Mouse (Mus musculus) embryonic facial prominence, embryonic 15.5 days (tissue): ENCODE measurements around the gene Rora. TPM values are rescaled to one million over a fixed set of nuclear protein-coding genes. Genes with fewer than 3 reads are reported as not detected.

ENCODE experiments used
- ATAC-seq: fragments of 200-750 bp; cut with Nextera tagmentation; 2 replicates; pipeline ENCODE4 v1.8.0; 2017; ENCODE audit warnings: low read depth, moderate TSS enrichment; ENCODE audit not compliant: insufficient number of reproducible peaks, low FRiP score, low TSS enrichment
- H3K27ac ChIP-seq: fragments of 300-500 bp; sonication (generic); replicated peaks from 2 replicates; pipeline ENCODE4 v1.5.1; 2015; ENCODE audit warnings: mild to moderate bottlenecking, inconsistent platforms
- H3K27me3 ChIP-seq: fragments of 300-500 bp; sonication (generic); 2 replicates; pipeline ENCODE4 v1.6.1; 2015; ENCODE audit warnings: inconsistent platforms
- H3K36me3 ChIP-seq: fragments of 300-500 bp; sonication (generic); 2 replicates; pipeline ENCODE4 v1.6.1; 2015; ENCODE audit warnings: mild to moderate bottlenecking, inconsistent platforms
- H3K4me1 ChIP-seq: fragments of 300-500 bp; sonication (generic); 2 replicates; pipeline ENCODE4 v1.6.1; 2015; ENCODE audit warnings: inconsistent platforms
- H3K4me2 ChIP-seq: fragments of 300-500 bp; sonication (generic); replicated peaks from 2 replicates; pipeline ENCODE4 v1.6.1; 2015; ENCODE audit warnings: mild to moderate bottlenecking, inconsistent platforms
- H3K4me3 ChIP-seq: fragments of 300-500 bp; sonication (generic); replicated peaks from 2 replicates; pipeline ENCODE4 v1.5.1; 2015; ENCODE audit warnings: mild to moderate bottlenecking, inconsistent platforms
- H3K9ac ChIP-seq: fragments of 300-500 bp; sonication (generic); 2 replicates; pipeline ENCODE4 v1.6.1; 2015; ENCODE audit warnings: inconsistent platforms
- H3K9me3 ChIP-seq: fragments of 300-500 bp; sonication (generic); replicated peaks from 2 replicates; pipeline ENCODE4 v1.6.1; 2016; ENCODE audit warnings: inconsistent platforms
- WGBS: fragments of 180-500 bp; shearing (Covaris S2); methylation state at CpG from one replicate; pipeline ENCODE4 v1.1.7; 2015; 5-methylcytosine and 5-hydroxymethylcytosine counted together
- polyA plus RNA-seq: library from polyadenylated mRNA; unstranded; fragments of >200 nt; fragmentation: Nextera tagmentation; extraction: Ambion mirVana; gene quantifications from 2 replicates; pipeline ENCODE4 v1.2.1, GENCODE M21; 2015

Gene Rora
- polyA plus RNA-seq, 1 experiment from 2014 or later = 27.3 TPM

- H3K4me3 ChIP-seq = no peak overlapping the region
- no peak for ATAC-seq
- no peak overlapping the region for H3K9ac ChIP-seq
- 88% methylated on average over 3 of the region's 3 CpGs for WGBS
- no peaks in the 10 kb centered on the region for H3K27me3 ChIP-seq
- H3K4me1 ChIP-seq = peaks cover 16% of the 10 kb centered on the region
- no peak overlapping the region for H3K4me2 ChIP-seq
- H3K9me3 ChIP-seq = no peaks in the 10 kb centered on the region
- no peaks in the 10 kb centered on the region for H3K36me3 ChIP-seq
- H3K27ac ChIP-seq = no peak overlapping the region
Observed at GRCm38 (mm10) chr9:68985796-68986195, 332.2 kb downstream of the Rora start.

GRCm38 (mm10) chr9:68987290-68988042, 333.9 kb downstream of the Rora start:
- no peak overlapping the region for H3K4me2 ChIP-seq
- WGBS = 71% methylated on average over 6 of the region's 6 CpGs
- H3K9ac ChIP-seq = no peak overlapping the region
- no peak overlapping the region for H3K4me3 ChIP-seq
- H3K27me3 ChIP-seq = no peaks in the 10 kb centered on the region
- H3K27ac ChIP-seq = no peak overlapping the region
- H3K9me3 ChIP-seq = no peaks in the 10 kb centered on the region
- H3K36me3 ChIP-seq = no peaks in the 10 kb centered on the region
- H3K4me1 ChIP-seq = peaks cover 11% of the 10 kb centered on the region
- ATAC-seq = no peak

DNA sequence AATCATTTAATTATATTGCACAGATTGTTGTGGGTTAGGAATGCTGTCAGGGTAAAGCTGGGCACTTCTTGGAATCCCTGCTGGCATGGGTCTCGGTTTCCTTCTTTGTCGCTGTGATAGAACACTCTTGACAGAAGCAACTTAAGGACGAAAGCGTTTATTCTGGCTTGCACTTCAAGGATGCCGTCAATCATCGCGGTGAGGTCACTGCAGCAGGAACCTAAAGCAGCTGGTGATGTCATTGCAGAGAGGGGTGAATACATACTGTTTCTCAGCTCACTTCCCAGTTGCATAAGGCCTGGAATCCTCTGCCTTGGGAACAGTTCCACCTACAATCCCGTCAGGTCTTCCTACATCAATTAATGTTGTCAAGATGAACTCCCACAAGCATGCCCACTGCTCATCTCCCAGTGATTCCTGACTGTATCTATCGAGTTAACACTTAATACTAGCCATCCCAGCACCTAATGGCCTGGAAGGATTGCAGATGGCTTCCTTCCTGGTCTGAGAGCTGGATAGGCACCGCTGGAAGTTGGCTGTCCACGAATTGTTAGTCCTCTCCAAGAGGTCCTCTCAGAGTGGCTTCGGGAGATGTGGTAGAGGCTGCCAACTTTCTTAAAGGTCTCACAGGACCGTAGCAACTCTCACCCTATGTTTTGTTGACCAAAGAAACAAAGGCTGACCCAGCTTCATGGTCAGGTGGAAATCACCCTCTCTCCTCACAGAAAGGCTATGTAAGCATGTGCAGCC, 334.8 kb downstream of the Rora start:
- no peak for ATAC-seq
- no peak overlapping the region for H3K9ac ChIP-seq

DNA sequence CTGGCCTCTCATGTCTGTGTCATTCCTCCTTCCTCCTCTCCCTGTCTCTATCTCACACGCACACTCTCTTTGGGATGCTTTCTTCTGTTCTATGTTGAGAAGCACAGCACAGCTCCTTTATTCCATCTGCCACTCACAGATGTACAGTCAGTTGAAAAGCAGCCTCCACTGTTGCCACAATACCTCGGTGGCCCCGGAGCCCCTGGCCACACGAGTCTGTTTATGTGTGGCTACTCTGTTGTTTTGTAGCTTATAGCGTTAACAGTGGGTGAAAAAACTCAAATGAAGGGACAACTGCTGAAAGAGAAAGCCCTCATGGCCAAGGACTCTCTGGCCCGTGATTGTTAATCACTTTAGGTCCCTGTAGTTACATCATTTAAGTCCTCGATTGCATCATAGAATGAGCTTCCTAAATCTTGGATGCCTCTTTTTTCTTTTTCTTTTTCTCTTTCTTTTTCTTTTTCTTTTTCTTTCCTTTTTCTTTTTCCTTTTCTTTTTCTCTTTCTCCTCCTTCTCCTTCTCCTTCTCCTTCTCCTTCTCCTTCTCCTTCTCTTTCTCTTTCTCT, 336.4 kb downstream of the Rora start:
- ATAC-seq = no peak
- Histone ChIP-seq H3K9ac (no peak overlapping the region), H3K27me3 (no peaks in the 10 kb centered on the region), H3K4me1 (peaks cover 11% of the 10 kb centered on the region), H3K4me2 (no peak overlapping the region), H3K36me3 (no peaks in the 10 kb centered on the region), H3K27ac (no peak overlapping the region), H3K4me3 (no peak overlapping the region), H3K9me3 (no peaks in the 10 kb centered on the region)
- 72% methylated on average over 7 of the region's 7 CpGs for WGBS

More for the DNA sequence above, 334.8 kb downstream of the Rora start:
- Histone ChIP-seq H3K4me2 (no peak overlapping the region), H3K36me3 (no peaks in the 10 kb centered on the region), H3K27ac (no peak overlapping the region), H3K9me3 (no peaks in the 10 kb centered on the region), H3K4me3 (no peak overlapping the region), H3K27me3 (no peaks in the 10 kb centered on the region), H3K4me1 (peaks cover 11% of the 10 kb centered on the region)
- 83% methylated on average over 13 of the region's 13 CpGs for WGBS

- Histone ChIP-seq H3K4me1 (0 out of 2 replicates have a peak, but pooled peaks cover 2% of the 10 kb centered on the region), H3K27me3 (no peaks in the 10 kb centered on the region), H3K27ac (no peak overlapping the region), H3K4me3 (no peak overlapping the region), H3K4me2 (no peak overlapping the region), H3K36me3 (no peaks in the 10 kb centered on the region), H3K9me3 (no peaks in the 10 kb centered on the region), H3K9ac (no peak overlapping the region)
- no peak for ATAC-seq
- 72% methylated on average over 2 of the region's 2 CpGs for WGBS
Observed at GRCm38 (mm10) chr9:68993881-68994280, 340.3 kb downstream of the Rora start.

- no peak for ATAC-seq
- Histone ChIP-seq H3K9ac (no peak overlapping the region), H3K4me2 (no peak overlapping the region), H3K27ac (no peak overlapping the region), H3K36me3 (no peaks in the 10 kb centered on the region), H3K4me3 (no peak overlapping the region), H3K27me3 (0 out of 2 replicates have a peak, but pooled peaks cover 3% of the 10 kb centered on the region), H3K4me1 (0 out of 2 replicates have a peak, but pooled peaks cover 3% of the 10 kb centered on the region), H3K9me3 (no peaks in the 10 kb centered on the region)
- 25% methylated on average over 9 of the region's 9 CpGs for WGBS
Observed at GRCm38 (mm10) chr9:68998961-68999360, 345.4 kb downstream of the Rora start.

GRCm38 (mm10) chr9:69004514-69004913, 350.9 kb downstream of the Rora start:
- Histone ChIP-seq H3K4me2 (no peak overlapping the region), H3K27ac (no peak overlapping the region), H3K4me3 (no peak overlapping the region), H3K27me3 (0 out of 2 replicates have a peak, but pooled peaks cover 3% of the 10 kb centered on the region), H3K4me1 (no peaks in the 10 kb centered on the region), H3K36me3 (no peaks in the 10 kb centered on the region), H3K9ac (no peak overlapping the region), H3K9me3 (no peaks in the 10 kb centered on the region)
- WGBS = 59% methylated on average over 9 of the region's 9 CpGs
- ATAC-seq = no peak

GRCm38 (mm10) chr9:69006666-69007065, 353.1 kb downstream of the Rora start:
- Histone ChIP-seq H3K4me3 (no peak overlapping the region), H3K36me3 (no peaks in the 10 kb centered on the region), H3K27ac (no peak overlapping the region), H3K4me2 (no peak overlapping the region), H3K9ac (no peak overlapping the region), H3K27me3 (0 out of 2 replicates have a peak, but pooled peaks cover 3% of the 10 kb centered on the region), H3K4me1 (no peaks in the 10 kb centered on the region), H3K9me3 (no peaks in the 10 kb centered on the region)
- WGBS = 52% methylated on average over 3 of the region's 3 CpGs
- ATAC-seq = no peak

GRCm38 (mm10) chr9:69008706-69009105, 355.1 kb downstream of the Rora start:
- H3K4me2 ChIP-seq = no peak overlapping the region
- no peak overlapping the region for H3K27ac ChIP-seq
- 66% methylated on average over 2 of the region's 2 CpGs for WGBS
- no peaks in the 10 kb centered on the region for H3K9me3 ChIP-seq
- H3K4me1 ChIP-seq = no peaks in the 10 kb centered on the region
- ATAC-seq = no peak
- no peaks in the 10 kb centered on the region for H3K27me3 ChIP-seq
- no peaks in the 10 kb centered on the region for H3K36me3 ChIP-seq
- H3K9ac ChIP-seq = no peak overlapping the region
- no peak overlapping the region for H3K4me3 ChIP-seq

GRCm38 (mm10) chr9:69010886-69011285, 357.3 kb downstream of the Rora start:
- no peaks in the 10 kb centered on the region for H3K27me3 ChIP-seq
- no peak overlapping the region for H3K27ac ChIP-seq
- H3K9ac ChIP-seq = no peak overlapping the region
- H3K4me1 ChIP-seq = no peaks in the 10 kb centered on the region
- no peak overlapping the region for H3K4me3 ChIP-seq
- H3K4me2 ChIP-seq = no peak overlapping the region
- no peaks in the 10 kb centered on the region for H3K9me3 ChIP-seq
- no peak for ATAC-seq
- no peaks in the 10 kb centered on the region for H3K36me3 ChIP-seq
- 49% methylated on average over 5 of the region's 5 CpGs for WGBS

- Histone ChIP-seq H3K9me3 (no peaks in the 10 kb centered on the region), H3K36me3 (no peaks in the 10 kb centered on the region), H3K9ac (no peak overlapping the region), H3K4me1 (no peaks in the 10 kb centered on the region), H3K27me3 (no peaks in the 10 kb centered on the region), H3K4me2 (no peak overlapping the region), H3K4me3 (no peak overlapping the region), H3K27ac (no peak overlapping the region)
- ATAC-seq = no peak
- 87% methylated on average over 7 of the region's 7 CpGs for WGBS
Observed at GRCm38 (mm10) chr9:69013186-69013715, 359.7 kb downstream of the Rora start.
